Mouse (Mus musculus) ES-Bruce4 (cell line): Measurements from ENCODE around the gene Afmid. TPM values are rescaled to one million over a fixed set of nuclear protein-coding genes. Genes with fewer than 3 reads are reported as not detected.
A peak's percentile ranks its signal among the peaks of the same experiment; 100 is the strongest.

ENCODE experiments used
- H3K27ac ChIP-seq: 2 replicates; pipeline ENCODE4 v1.5.1; 2012; ENCODE audit warnings: low read length, inconsistent platforms; ENCODE audit not compliant: insufficient read depth
- H3K27me3 ChIP-seq: 2 replicates; pipeline ENCODE4 v1.6.1; 2012; ENCODE audit warnings: mild to moderate bottlenecking, low read length, inconsistent platforms; ENCODE audit not compliant: control insufficient read depth, poor library complexity, insufficient read depth, severe bottlenecking
- H3K36me3 ChIP-seq: 2 replicates; pipeline ENCODE4 v1.6.1; 2012; ENCODE audit warnings: inconsistent platforms, mild to moderate bottlenecking, low read length, moderate library complexity; ENCODE audit not compliant: control insufficient read depth, poor library complexity, insufficient read depth, severe bottlenecking
- H3K4me1 ChIP-seq: one replicate; pipeline ENCODE4 v1.8.1; 2011; ENCODE audit warnings: low read length; ENCODE audit not compliant: control insufficient read depth, insufficient read depth
- H3K4me3 ChIP-seq: 2 replicates; pipeline ENCODE4 v1.5.1; 2011; ENCODE audit warnings: low read depth, mild to moderate bottlenecking, low read length
- H3K9ac ChIP-seq: 2 replicates; pipeline ENCODE4 v1.6.1; 2012; ENCODE audit warnings: low read depth, mild to moderate bottlenecking, inconsistent platforms; ENCODE audit not compliant: poor library complexity, severe bottlenecking
- H3K9me3 ChIP-seq: replicated peaks from 2 replicates; pipeline ENCODE4 v1.6.1; 2012; ENCODE audit warnings: mild to moderate bottlenecking, low read length, inconsistent platforms; ENCODE audit not compliant: control insufficient read depth, poor library complexity, insufficient read depth, severe bottlenecking
- CTCF ChIP-seq: IDR thresholded peaks from one replicate; pipeline ENCODE4 v1.8.1; 2011; ENCODE audit warnings: low read depth, low read length
- EP300 ChIP-seq: IDR thresholded peaks from 2 replicates; pipeline ENCODE4 v1.6.1; 2011; ENCODE audit warnings: low read depth, low read length; ENCODE audit not compliant: insufficient read depth
- POLR2A ChIP-seq: IDR thresholded peaks from one replicate; pipeline ENCODE4 v1.8.1; 2011; ENCODE audit warnings: low read length; ENCODE audit not compliant: insufficient read depth
- polyA plus RNA-seq: library from polyadenylated mRNA; stranded (reverse); fragments of >200 nt; gene quantifications from 2 replicates; pipeline ENCODE4 v1.2.4, GENCODE M21; 2011; ENCODE audit warnings: low read depth; ENCODE audit not compliant: missing spikeins, insufficient read depth, insufficient read length

Afmid gene
- polyA plus RNA-seq, 1 experiment: 3.6 TPM

GRCm38 (mm10) chr11:117879676-117880075 is 54.0 kb downstream of the Afmid start:
- H3K27ac ChIP-seq: no peak overlapping the region
- TF ChIP-seq CTCF (no peak), POLR2A (no peak), EP300 (peak; percentile 67; the same call in 1 of the 2 replicates)
- H3K4me3 ChIP-seq: peak overlapping the region; percentile 40
- no peaks in the 10 kb centered on the region for H3K9me3 ChIP-seq
- H3K36me3 ChIP-seq: no peaks in the 10 kb centered on the region
- peaks cover 13% of the 10 kb centered on the region for H3K4me1 ChIP-seq
- peak overlapping the region; percentile 36; the same call in 1 of the 2 replicates for H3K9ac ChIP-seq
- no peaks in the 10 kb centered on the region for H3K27me3 ChIP-seq

GRCm38 (mm10) chr11:117880336-117880976 is 54.7 kb downstream of the Afmid start:
- Histone ChIP-seq H3K27me3 (no peaks in the 10 kb centered on the region), H3K36me3 (no peaks in the 10 kb centered on the region), H3K27ac (no peak overlapping the region)

GRCm38 (mm10) chr11:117880977-117881358 is 55.2 kb downstream of the Afmid start:
- Histone ChIP-seq H3K36me3 (no peaks in the 10 kb centered on the region), H3K9me3 (no peaks in the 10 kb centered on the region), H3K27me3 (no peaks in the 10 kb centered on the region), H3K27ac (no peak overlapping the region), H3K4me1 (peaks cover 9% of the 10 kb centered on the region), H3K4me3 (no peak overlapping the region), H3K9ac (no peak overlapping the region)
- TF ChIP-seq CTCF: no peak
- no peak for TF ChIP-seq POLR2A

More at GRCm38 (mm10) chr11:117880336-117880976, 54.7 kb downstream of the Afmid start:
- TF ChIP-seq POLR2A (no peak), CTCF (no peak), EP300 (no peak)
- Histone ChIP-seq H3K9ac (no peak overlapping the region), H3K9me3 (no peaks in the 10 kb centered on the region), H3K4me3 (no peak overlapping the region), H3K4me1 (peaks cover 9% of the 10 kb centered on the region)

DNA sequence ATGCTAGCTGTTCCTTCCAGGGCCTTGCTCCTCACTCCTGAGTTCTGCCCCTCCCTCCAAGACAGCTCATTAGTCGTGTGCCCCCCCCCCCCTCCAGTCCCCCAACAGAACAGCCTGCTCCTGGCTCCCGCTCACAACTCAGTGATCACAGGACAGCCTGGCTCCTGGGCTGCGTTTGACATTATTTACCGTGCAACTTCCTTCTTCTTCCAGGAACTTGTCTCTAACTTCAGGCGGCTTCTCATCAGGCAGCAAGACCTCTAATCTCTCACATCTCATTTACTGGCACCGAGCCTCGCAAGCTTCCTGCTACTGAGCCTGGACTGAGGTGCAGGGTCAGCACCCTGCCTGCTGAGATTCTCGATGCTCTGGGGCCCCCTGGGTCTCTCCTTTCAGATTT is 56.1 kb downstream of the Afmid start:
- Histone ChIP-seq H3K27me3 (no peaks in the 10 kb centered on the region), H3K9ac (no peak overlapping the region), H3K27ac (no peak overlapping the region), H3K36me3 (no peaks in the 10 kb centered on the region), H3K4me3 (no peak overlapping the region), H3K4me1 (peaks cover 11% of the 10 kb centered on the region), H3K9me3 (no peaks in the 10 kb centered on the region)
- TF ChIP-seq POLR2A: no peak
- no peak for TF ChIP-seq CTCF
- TF ChIP-seq EP300: no peak

DNA sequence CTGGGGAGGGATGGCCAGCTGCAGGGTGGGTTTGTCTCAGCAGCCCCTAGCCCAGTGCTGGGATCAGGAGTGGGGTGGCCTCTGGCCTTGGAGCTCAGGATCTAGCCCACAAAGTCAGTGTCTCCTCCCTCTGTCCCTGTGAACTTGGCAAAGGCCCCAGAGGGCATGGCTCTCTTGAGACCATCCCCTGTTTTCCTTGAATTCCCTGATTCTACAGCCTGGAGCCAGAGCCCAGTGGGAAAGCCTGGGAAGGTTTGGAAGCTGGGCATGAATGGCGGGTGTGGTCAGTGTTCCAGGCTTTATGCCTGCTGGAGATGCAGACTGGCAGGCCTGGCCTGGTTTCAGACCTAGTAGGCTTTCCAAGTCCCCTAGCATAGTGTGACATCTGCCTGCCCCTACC is 56.5 kb downstream of the Afmid start:
- TF ChIP-seq CTCF: no peak
- no peak for TF ChIP-seq POLR2A
- no peak overlapping the region for H3K9ac ChIP-seq
- H3K4me1 ChIP-seq: peaks cover 11% of the 10 kb centered on the region
- H3K27ac ChIP-seq: no peak overlapping the region
- no peaks in the 10 kb centered on the region for H3K27me3 ChIP-seq
- no peak overlapping the region for H3K4me3 ChIP-seq
- H3K9me3 ChIP-seq: no peaks in the 10 kb centered on the region
- H3K36me3 ChIP-seq: no peaks in the 10 kb centered on the region

DNA sequence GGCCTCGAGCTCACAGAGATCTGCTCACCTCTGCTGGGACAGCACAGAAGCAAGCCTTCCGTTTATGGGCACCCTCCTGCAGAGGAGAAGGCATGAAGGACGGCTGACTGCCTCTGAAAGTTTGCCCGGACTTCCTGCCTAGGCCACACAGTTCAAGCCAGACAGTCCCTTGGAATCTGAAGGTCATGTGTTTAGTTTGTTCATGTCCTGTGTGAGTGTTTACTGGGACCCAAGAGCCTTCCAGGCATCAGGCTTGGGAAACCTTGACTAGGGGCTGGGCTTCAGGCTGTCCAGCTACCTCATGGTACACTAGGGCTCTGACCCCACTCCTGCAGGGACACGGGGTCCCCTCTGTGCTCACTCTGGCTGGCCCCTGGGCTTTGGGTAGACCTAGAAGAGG is 60.3 kb downstream of the Afmid start:
- Histone ChIP-seq H3K27ac (no peak overlapping the region), H3K4me3 (no peak overlapping the region), H3K36me3 (no peaks in the 10 kb centered on the region), H3K9me3 (no peaks in the 10 kb centered on the region), H3K9ac (no peak overlapping the region), H3K4me1 (peaks cover 8% of the 10 kb centered on the region), H3K27me3 (no peaks in the 10 kb centered on the region)
- TF ChIP-seq EP300 (no peak), CTCF (no peak), POLR2A (no peak)
